Mouse (Mus musculus) kidney, postnatal 0 days (tissue): ENCODE measurements at regions not wholly inside any gene's neighbourhood (a gene's known extent, or its start where the extent isn't known, plus 50 kb on each side); places are given as distances from the start of the nearest gene placed in this dataset.

Source experiments
- ATAC-seq: fragments of 200-750 bp; cut with Nextera tagmentation; replicated peaks from 2 replicates; pipeline ENCODE4 v1.8.0; 2017; ENCODE audit warnings: low read depth, moderate number of reproducible peaks, moderate TSS enrichment, moderate library complexity; ENCODE audit not compliant: low FRiP score
- DNase-seq: peaks from one replicate; pipeline ENCODE4 v3.0.0-alpha.2; 2016; ENCODE audit warnings: low spot score
- H3K27ac ChIP-seq: fragments of 300-500 bp; sonication (generic); 2 replicates; pipeline ENCODE4 v1.5.1; 2014; ENCODE audit warnings: mild to moderate bottlenecking
- H3K27me3 ChIP-seq: fragments of 300-500 bp; sonication (generic); 2 replicates; pipeline ENCODE4 v1.6.1; 2014; ENCODE audit warnings: low read length, mixed read lengths; ENCODE audit not compliant: insufficient read depth
- H3K36me3 ChIP-seq: fragments of 300-500 bp; sonication (generic); 2 replicates; pipeline ENCODE4 v1.6.1; 2014; ENCODE audit warnings: low read length, mixed read lengths; ENCODE audit not compliant: insufficient read depth
- H3K4me1 ChIP-seq: fragments of 300-500 bp; sonication (generic); replicated peaks from 2 replicates; pipeline ENCODE4 v1.6.1; 2014; ENCODE audit warnings: antibody characterized with exemption, low read length, mixed read lengths; ENCODE audit not compliant: insufficient read depth
- H3K4me2 ChIP-seq: fragments of 300-500 bp; sonication (generic); 2 replicates; pipeline ENCODE4 v1.6.1; 2014; ENCODE audit warnings: mild to moderate bottlenecking, low read length, moderate library complexity, mixed read lengths
- H3K4me3 ChIP-seq: fragments of 300-500 bp; sonication (generic); replicated peaks from 2 replicates; pipeline ENCODE4 v1.5.1; 2014; ENCODE audit warnings: low read depth, low read length
- H3K9ac ChIP-seq: fragments of 300-500 bp; sonication (generic); 2 replicates; pipeline ENCODE4 v1.6.1; 2014; ENCODE audit warnings: low read depth, low read length
- H3K9me3 ChIP-seq: fragments of 300-500 bp; sonication (generic); replicated peaks from 2 replicates; pipeline ENCODE4 v1.6.1; 2016; ENCODE audit warnings: low read length, inconsistent platforms, mixed read lengths
- CTCF ChIP-seq: IDR thresholded peaks from 2 replicates; pipeline ENCODE4 v1.5.1; 2016; ENCODE audit warnings: antibody characterized with exemption, low read depth, mild to moderate bottlenecking, moderate library complexity
- WGBS: fragments of 180-500 bp; shearing (Covaris S2); extraction: QIAGEN DNeasy Blood & Tissue Kit; methylation state at CpG from one replicate; pipeline ENCODE4 v1.1.7; 2014; 5-methylcytosine and 5-hydroxymethylcytosine counted together

- Histone ChIP-seq H3K27ac (no peak overlapping the region), H3K9me3 (no peaks in the 10 kb centered on the region), H3K4me1 (peaks cover 6% of the 10 kb centered on the region), H3K4me2 (no peak overlapping the region), H3K9ac (no peak overlapping the region), H3K27me3 (no peaks in the 10 kb centered on the region), H3K36me3 (no peaks in the 10 kb centered on the region), H3K4me3 (no peak overlapping the region)
- ATAC-seq: peak; percentile 85
- WGBS: 12% methylated on average over 7 of the region's 7 CpGs
- DNase-seq: peak; percentile 80
- TF ChIP-seq CTCF: peak; percentile 94
These were observed 58.8 kb upstream of the Barx2 start for GRCm38 (mm10) chr9:31971801-31972628.

GRCm38 (mm10) chr9:31972629-31972993 lies 59.3 kb upstream of the Barx2 start:
- no peak overlapping the region for H3K27ac ChIP-seq
- H3K36me3 ChIP-seq: no peaks in the 10 kb centered on the region
- 50% methylated on average over 6 of the region's 6 CpGs for WGBS
- peaks cover 6% of the 10 kb centered on the region for H3K4me1 ChIP-seq
- H3K27me3 ChIP-seq: no peaks in the 10 kb centered on the region
- H3K4me2 ChIP-seq: no peak overlapping the region
- no peak for TF ChIP-seq CTCF
- H3K4me3 ChIP-seq: no peak overlapping the region
- no peak for DNase-seq
- no peak overlapping the region for H3K9ac ChIP-seq
- ATAC-seq: no peak
- no peaks in the 10 kb centered on the region for H3K9me3 ChIP-seq

- no peaks in the 10 kb centered on the region for H3K27me3 ChIP-seq
- WGBS: 51% methylated on average over 2 of the region's 2 CpGs
- DNase-seq: no peak
These were observed 62.9 kb upstream of the Barx2 start for GRCm38 (mm10) chr9:31976191-31976590.

GRCm38 (mm10) chr9:31978071-31978470 lies 64.8 kb upstream of the Barx2 start:
- no peak for TF ChIP-seq CTCF
- no peak overlapping the region for H3K9ac ChIP-seq
- ATAC-seq (no peak), DNase-seq (no peak)
- WGBS: 96% methylated on average over 2 of the region's 2 CpGs
- H3K4me3 ChIP-seq: no peak overlapping the region
- no peaks in the 10 kb centered on the region for H3K27me3 ChIP-seq
- H3K9me3 ChIP-seq: no peaks in the 10 kb centered on the region
- H3K36me3 ChIP-seq: no peaks in the 10 kb centered on the region
- H3K27ac ChIP-seq: no peak overlapping the region
- H3K4me1 ChIP-seq: no peaks in the 10 kb centered on the region
- no peak overlapping the region for H3K4me2 ChIP-seq

More at GRCm38 (mm10) chr9:31976191-31976590, 62.9 kb upstream of the Barx2 start:
- Histone ChIP-seq H3K9ac (no peak overlapping the region), H3K27ac (no peak overlapping the region), H3K4me1 (peaks cover 6% of the 10 kb centered on the region), H3K36me3 (no peaks in the 10 kb centered on the region), H3K9me3 (no peaks in the 10 kb centered on the region), H3K4me2 (no peak overlapping the region), H3K4me3 (no peak overlapping the region)
- TF ChIP-seq CTCF: no peak
- ATAC-seq: no peak

- H3K9me3 ChIP-seq: no peaks in the 10 kb centered on the region
- no peaks in the 10 kb centered on the region for H3K36me3 ChIP-seq
- ATAC-seq (no peak), DNase-seq (no peak)
- TF ChIP-seq CTCF: no peak
- no peak overlapping the region for H3K9ac ChIP-seq
- no peaks in the 10 kb centered on the region for H3K27me3 ChIP-seq
- 0 out of 2 replicates have a peak, but pooled peaks cover 3% of the 10 kb centered on the region for H3K4me1 ChIP-seq
- no peak overlapping the region for H3K27ac ChIP-seq
- H3K4me3 ChIP-seq: no peak overlapping the region
- 77% methylated on average over 3 of the region's 3 CpGs for WGBS
- no peak overlapping the region for H3K4me2 ChIP-seq
These were observed 65.9 kb upstream of the Barx2 start for GRCm38 (mm10) chr9:31979211-31979610.

GRCm38 (mm10) chr9:31980459-31980858 lies 67.2 kb upstream of the Barx2 start:
- Histone ChIP-seq H3K4me3 (no peak overlapping the region), H3K27ac (no peak overlapping the region), H3K4me1 (0 out of 2 replicates have a peak, but pooled peaks cover 3% of the 10 kb centered on the region), H3K36me3 (no peaks in the 10 kb centered on the region), H3K9ac (no peak overlapping the region), H3K9me3 (no peaks in the 10 kb centered on the region), H3K4me2 (no peak overlapping the region), H3K27me3 (no peaks in the 10 kb centered on the region)
- 87% methylated on average over 5 of the region's 5 CpGs for WGBS
- TF ChIP-seq CTCF: no peak
- ATAC-seq (no peak), DNase-seq (no peak)
